In the genomic region with DNA sequence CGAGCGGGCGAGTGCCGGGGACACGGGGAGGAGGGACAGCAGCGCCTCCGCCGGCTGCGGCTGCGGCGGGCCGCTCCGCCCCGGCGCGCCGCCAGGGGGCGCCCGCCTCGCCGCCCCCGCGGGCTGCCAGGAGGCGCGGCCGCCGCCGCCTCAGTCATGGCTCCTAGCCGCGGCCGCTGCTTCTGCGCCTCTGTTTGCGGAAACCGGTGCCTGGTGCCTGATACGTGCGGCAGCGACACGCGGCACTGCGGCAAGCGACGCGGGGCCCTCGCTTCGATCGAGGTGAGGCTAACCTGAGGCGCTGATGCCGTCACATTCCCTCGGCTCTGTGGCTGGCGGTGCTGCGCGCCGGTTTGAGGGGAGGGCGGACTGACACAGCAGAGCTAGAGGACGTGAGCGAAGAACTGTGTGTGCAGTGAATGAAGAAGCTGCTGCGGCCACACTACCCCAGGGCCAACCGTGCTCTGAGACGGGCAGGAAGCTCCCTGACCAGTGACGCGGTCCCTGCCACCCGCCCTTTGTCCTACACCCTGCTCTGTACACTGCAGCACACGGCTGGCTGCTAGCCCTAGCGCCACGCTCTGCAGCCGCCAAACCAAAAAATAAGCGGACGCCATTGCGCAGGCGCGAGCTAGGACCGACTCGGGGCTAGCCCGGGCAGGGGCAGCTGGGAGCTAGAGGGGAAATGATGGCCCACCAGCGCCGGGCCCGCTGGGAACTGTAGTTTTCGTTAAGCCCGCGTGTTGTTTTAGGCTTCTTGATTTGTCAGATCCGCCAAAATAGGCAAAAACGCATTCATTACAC, we compare ENCODE assay signal across 8 mouse cellular contexts. TPM values are rescaled to one million over a fixed set of nuclear protein-coding genes. Genes with fewer than 3 reads are reported as not detected.
DNase-seq lines count a peak whose midpoint lies in the region; ATAC-seq lines count a peak whose summit lies in the region.

No protein-coding gene starts in this region.

- no peaks in the 10 kb centered on the region for H3K9me3 ChIP-seq in heart, embryonic 14.5 days (ENCODE audit: control insufficient read depth, low read length)
- no peaks in the 10 kb centered on the region for H3K9me3 ChIP-seq in liver, embryonic 13.5 days (replicated peaks)
- H3K9me3 ChIP-seq in stomach, embryonic 16.5 days (replicated peaks; ENCODE audit: control insufficient read depth, low read length), result no peaks in the 10 kb centered on the region

- under 1% methylated on average over 62 of the region's 82 CpGs for WGBS in heart, embryonic 14.5 days
- WGBS in liver, embryonic 13.5 days (ENCODE audit: insufficient replicate concordance), result under 1% methylated on average over 74 of the region's 82 CpGs
- WGBS in stomach, embryonic 16.5 days, result under 1% methylated on average over 66 of the region's 82 CpGs

- peaks cover 0 to 35% of the 10 kb centered on the region in 2 experiments; a peak in 2 of 4 replicates for H3K4me1 ChIP-seq in heart, embryonic 14.5 days (ENCODE audit: control insufficient read depth in 2 of 2, insufficient read depth in 2 of 2, low read length in 2 of 2)
- H3K4me1 ChIP-seq in liver, embryonic 13.5 days (replicated peaks), result peaks cover 49% of the 10 kb centered on the region
- 0 out of 2 replicates have a peak, but pooled peaks cover 4% of the 10 kb centered on the region for H3K4me1 ChIP-seq in stomach, embryonic 16.5 days (ENCODE audit: control insufficient read depth, insufficient read depth, low read length)

- DNase-seq in CD4-positive helper T cell, adult 2 months (ENCODE audit: low read depth, low spot score), result peak; percentile 95
- peak; percentile 80 for DNase-seq in brain, embryonic 18.5 days (ENCODE audit: low read depth, low spot score)
- peak; percentile 95 for DNase-seq in kidney, postnatal 14 days
- peak; percentile 91 for DNase-seq in liver, embryonic 13.5 days
- peak; percentile 95 for DNase-seq in neural tube, embryonic 10.5 days (ENCODE audit: extremely low spot score, low spot score)

- ATAC-seq in erythroid progenitor cell, adult 5-6 weeks (replicated peaks; ENCODE audit: low FRiP score, poor library complexity, severe bottlenecking), result peak; percentile 81
- peak; percentile 91 for ATAC-seq in heart, embryonic 14.5 days (ENCODE audit: insufficient number of reproducible peaks, insufficient read depth, low FRiP score, low read depth)
- ATAC-seq in liver, embryonic 13.5 days (ENCODE audit: low read depth), result peak; percentile 90
- peak; percentile 94 for ATAC-seq in stomach, embryonic 16.5 days (ENCODE audit: insufficient read depth, low FRiP score)

- H3K9ac ChIP-seq in heart, embryonic 14.5 days (ENCODE audit: low read length), result peak overlapping the region; percentile 100
- peak overlapping the region; percentile 99 for H3K9ac ChIP-seq in liver, embryonic 13.5 days
- peak overlapping the region; percentile 100 for H3K9ac ChIP-seq in stomach, embryonic 16.5 days (ENCODE audit: low read length)

- H3K4me3 ChIP-seq in heart, embryonic 14.5 days (ENCODE audit: control insufficient read depth in 1 of 2, insufficient read depth in 1 of 2, low read depth in 1 of 2, low read length in 2 of 2), result peak overlapping the region; percentile 87 to 97
- peak overlapping the region; percentile 95 for H3K4me3 ChIP-seq in liver, embryonic 13.5 days (replicated peaks)
- peak overlapping the region; percentile 87 for H3K4me3 ChIP-seq in stomach, embryonic 16.5 days (replicated peaks; ENCODE audit: low read length)

- H3K27me3 ChIP-seq in heart, embryonic 14.5 days (ENCODE audit: control insufficient read depth, insufficient read depth, low read length), result no peaks in the 10 kb centered on the region
- no peaks in the 10 kb centered on the region for H3K27me3 ChIP-seq in liver, embryonic 13.5 days
- H3K27me3 ChIP-seq in stomach, embryonic 16.5 days (ENCODE audit: control insufficient read depth, insufficient read depth, low read length), result no peaks in the 10 kb centered on the region

- no peaks in the 10 kb centered on the region for H3K36me3 ChIP-seq in heart, embryonic 14.5 days (ENCODE audit: control insufficient read depth, insufficient read depth, low read length)
- no peaks in the 10 kb centered on the region for H3K36me3 ChIP-seq in liver, embryonic 13.5 days
- H3K36me3 ChIP-seq in stomach, embryonic 16.5 days (ENCODE audit: control insufficient read depth, insufficient read depth, low read length), result no peaks in the 10 kb centered on the region

- H3K27ac ChIP-seq in heart, embryonic 14.5 days (replicated peaks in 1 of 2; ENCODE audit: control insufficient read depth in 1 of 2, insufficient read depth in 1 of 2, low read depth in 2 of 2, low read length in 2 of 2), result peak overlapping the region; percentile 100
- H3K27ac ChIP-seq in liver, embryonic 13.5 days, result peak overlapping the region; percentile 100
- H3K27ac ChIP-seq in stomach, embryonic 16.5 days (ENCODE audit: low read length), result peak overlapping the region; percentile 100

- H3K4me2 ChIP-seq in heart, embryonic 14.5 days (ENCODE audit: low read length), result peak overlapping the region; percentile 77
- H3K4me2 ChIP-seq in liver, embryonic 13.5 days, result peak overlapping the region; percentile 81
- peak overlapping the region; percentile 66 for H3K4me2 ChIP-seq in stomach, embryonic 16.5 days (ENCODE audit: low read depth, low read length)

RNA-seq across cellular contexts. Expression of a gene that starts 26.1 kb away (rescaled TPM):
- total RNA-seq in erythroid progenitor cell, adult 5-6 weeks (2015; ENCODE audit: low replicate concordance), result 29.8 and 31.7 TPM in 2 replicates
- 19.8 and 23.9 TPM in 2 replicates for total RNA-seq in erythroid progenitor cell, adult 5-6 weeks (2017; ENCODE audit: low replicate concordance)
- 14.5 and 16.5 TPM in 2 replicates for polyA plus RNA-seq in heart, embryonic 14.5 days (2014; fragmentation: Nextera tagmentation; extraction: Ambion mirVana)
- 4.8 and 6.4 TPM in 2 replicates for polyA plus RNA-seq in liver, embryonic 13.5 days (2015; fragmentation: Nextera tagmentation; extraction: Ambion mirVana)
- polyA plus RNA-seq in stomach, embryonic 16.5 days (2015; fragmentation: Nextera tagmentation; extraction: Ambion mirVana), result 17.3 and 18.9 TPM in 2 replicates

Comparison
In these comparisons a context has a peak if more than half of its experiments do, and no peak if none do; other contexts are left out.
1. Peak in every context shown above with its lines: DNase-seq, ATAC-seq, H3K4me3 ChIP-seq and H3K27ac ChIP-seq.